Mouse (Mus musculus) skeletal muscle tissue, adult 2 months (tissue): ENCODE measurements around the gene Sphk2.
A peak's percentile ranks its signal among the peaks of the same experiment; 100 is the strongest.

Experiments used
- DNase-seq: peaks from one replicate; pipeline ENCODE4 v3.0.0-alpha.2; 2012; ENCODE audit warnings: low read depth, low spot score

The Sphk2 gene

GRCm38 (mm10) chr7:45717918-45718297 lies at the start of gene Sphk2:
Gene Sphk2, minus strand, starts transcription at chr7:45718002.
- peak; percentile 99 for DNase-seq

- no peak for DNase-seq
These were observed 49.7 kb upstream of the Sphk2 start for GRCm38 (mm10) chr7:45767500-45767899.

GRCm38 (mm10) chr7:45766764-45767163 lies 49.0 kb upstream of the Sphk2 start:
- DNase-seq = no peak

- no peak for DNase-seq
These were observed 48.2 kb upstream of the Sphk2 start for GRCm38 (mm10) chr7:45765995-45766394.

- DNase-seq = no peak
These were observed 42.3 kb upstream of the Sphk2 start for GRCm38 (mm10) chr7:45760151-45760550.

GRCm38 (mm10) chr7:45759400-45759799 lies 41.6 kb upstream of the Sphk2 start:
- DNase-seq = no peak

GRCm38 (mm10) chr7:45755703-45756102 lies 37.9 kb upstream of the Sphk2 start:
- DNase-seq = no peak

- DNase-seq = no peak
These were observed 32.4 kb upstream of the Sphk2 start for GRCm38 (mm10) chr7:45750162-45750561.

- no peak for DNase-seq
These were observed 31.6 kb upstream of the Sphk2 start for GRCm38 (mm10) chr7:45749401-45749800.

GRCm38 (mm10) chr7:45748110-45748509 lies 30.3 kb upstream of the Sphk2 start:
- no peak for DNase-seq

- no peak for DNase-seq
These were observed 29.6 kb upstream of the Sphk2 start for GRCm38 (mm10) chr7:45747450-45747849.

GRCm38 (mm10) chr7:45746518-45746917 lies 28.7 kb upstream of the Sphk2 start:
- no peak for DNase-seq

- DNase-seq = no peak
These were observed 26.6 kb upstream of the Sphk2 start for GRCm38 (mm10) chr7:45744387-45744786.

- no peak for DNase-seq
These were observed 24.5 kb upstream of the Sphk2 start for GRCm38 (mm10) chr7:45742338-45742737.

- DNase-seq = no peak
These were observed 24.0 kb upstream of the Sphk2 start for GRCm38 (mm10) chr7:45741777-45742176.

GRCm38 (mm10) chr7:45741308-45741707 lies 23.5 kb upstream of the Sphk2 start:
- DNase-seq = no peak

- DNase-seq = no peak
These were observed 22.0 kb upstream of the Sphk2 start for GRCm38 (mm10) chr7:45739820-45740219.

- peak; percentile 73 for DNase-seq
These were observed 21.5 kb upstream of the Sphk2 start for GRCm38 (mm10) chr7:45739162-45739763.

- DNase-seq = no peak
These were observed 15.7 kb upstream of the Sphk2 start for GRCm38 (mm10) chr7:45733477-45733876.

GRCm38 (mm10) chr7:45730727-45731431 lies 13.1 kb upstream of the Sphk2 start:
- no peak for DNase-seq

GRCm38 (mm10) chr7:45727625-45728024 lies 9.8 kb upstream of the Sphk2 start:
- no peak for DNase-seq

GRCm38 (mm10) chr7:45726419-45726818 lies 8.6 kb upstream of the Sphk2 start:
- DNase-seq = no peak

GRCm38 (mm10) chr7:45725713-45726112 lies 7.9 kb upstream of the Sphk2 start, which contains the start of gene Spaca4:
Gene Spaca4, minus strand, starts transcription at chr7:45725813.
- no peak for DNase-seq
